Mouse (Mus musculus) activated CD4-positive, CD25-positive, alpha-beta regulatory T cell (primary cell): ENCODE data around the gene Fcf1. TPM values are rescaled to one million over a fixed set of nuclear protein-coding genes. Genes with fewer than 3 reads are reported as not detected.

Source experiments
- polyA plus RNA-seq, 2 experiments: library from polyadenylated mRNA; unstranded; fragments of 100-300 nt; shearing (Covaris generic); gene quantifications; one replicate each; pipeline ENCODE4 v1.2.1; 2017

Fcf1 gene
- 100 to 1,000 TPM; 117 to 147 TPM for polyA plus RNA-seq

GRCm38 (mm10) chr12:84970428-84971096, at the start of gene Fcf1, which contains the start of gene Arel1:
Gene Fcf1, plus strand, starts transcription at chr12:84970897.
Gene Arel1, minus strand, starts transcription at chr12:84970900.

GRCm38 (mm10) chr12:84996083-84996496, 25.4 kb downstream of the Fcf1 start, which contains the start of gene Ylpm1:
Gene Ylpm1, plus strand, starts transcription at chr12:84996321.

Other genes with a start within 250 kb of the Fcf1 start
- 100 to 1,000 TPM; 129 TPM for gene Npc2, start 197.7 kb upstream of the Fcf1 start, polyA plus RNA-seq
- gene Isca2, start 197.6 kb upstream of the Fcf1 start, polyA plus RNA-seq = 100 to 1,000 TPM in 1 of 2 experiments, 10 to 100 TPM in 1; 89.4 to 114 TPM
- gene Ltbp2, start 94.4 kb upstream of the Fcf1 start, polyA plus RNA-seq = under 1 TPM; 0.18 to 0.27 TPM
- 10 to 100 TPM; 18.5 to 52.4 TPM for gene Arel1, start within 50 bp of the Fcf1 start, polyA plus RNA-seq
- gene Ylpm1, start 25.4 kb downstream of the Fcf1 start, polyA plus RNA-seq = 10 to 100 TPM; 26.8 to 27.5 TPM
- 1 to 10 TPM; 5.0 to 5.3 TPM for gene Prox2, start 139.9 kb downstream of the Fcf1 start, polyA plus RNA-seq
- 10 to 100 TPM; 86.4 to 95.1 TPM for gene Dlst, start 139.9 kb downstream of the Fcf1 start, polyA plus RNA-seq
- 1 to 10 TPM; 1.1 to 1.7 TPM for gene Rps6kl1, start 180.4 kb downstream of the Fcf1 start, polyA plus RNA-seq
- 1 to 10 TPM in 1 of 2 experiments, under 1 TPM in 1; 0.24 to 1.0 TPM for gene Pgf, start 206.9 kb downstream of the Fcf1 start, polyA plus RNA-seq
- 100 to 1,000 TPM; 104 to 118 TPM for gene Eif2b2, start 248.6 kb downstream of the Fcf1 start, polyA plus RNA-seq